Mouse (Mus musculus): Measurements from ENCODE around the gene Rpl31.

DNA sequence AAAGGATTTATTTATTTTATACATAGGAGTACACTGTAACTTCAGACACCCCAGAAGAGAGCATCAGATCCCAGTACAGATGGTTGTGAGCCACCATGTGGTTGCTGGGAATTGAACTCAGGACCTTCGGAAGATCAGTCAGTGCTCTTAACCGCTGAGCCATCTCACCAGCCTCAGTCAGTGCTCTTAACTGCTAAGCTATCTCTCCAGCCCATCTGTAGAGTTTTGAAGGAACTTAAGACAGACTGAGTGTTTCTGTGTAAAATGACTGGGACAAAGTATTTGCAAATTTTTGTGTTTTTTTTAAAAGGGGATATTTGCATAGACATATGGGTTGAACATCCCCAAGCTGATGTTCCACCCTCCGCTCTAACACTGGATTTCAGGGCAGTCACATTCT is 32.5 kb downstream of the Rpl31 start:
- TF ChIP-seq CTCF (IDR thresholded peaks at IDR 0.05; ENCODE audit: borderline replicate concordance, insufficient read depth, low read depth, low read length) (no peak), POLR2A (IDR thresholded peaks at IDR 0.05; ENCODE audit: borderline replicate concordance, insufficient read depth, low read length) (no peak)

All from cerebellum, adult 2 months (tissue).